Mouse (Mus musculus): Measurements from ENCODE around the gene Vil1. TPM values are rescaled to one million over a fixed set of nuclear protein-coding genes. Genes with fewer than 3 reads are reported as not detected.
"Not testable (repeated sequence)": the region's sequence is repeated elsewhere in the genome, so short reads cannot be mapped to it uniquely, and the experiment has no call there.

The Vil1 gene
- polyA plus RNA-seq, 3 experiments from 2014 or later = 0.26 to 0.41 TPM; not detected in 1

DNA sequence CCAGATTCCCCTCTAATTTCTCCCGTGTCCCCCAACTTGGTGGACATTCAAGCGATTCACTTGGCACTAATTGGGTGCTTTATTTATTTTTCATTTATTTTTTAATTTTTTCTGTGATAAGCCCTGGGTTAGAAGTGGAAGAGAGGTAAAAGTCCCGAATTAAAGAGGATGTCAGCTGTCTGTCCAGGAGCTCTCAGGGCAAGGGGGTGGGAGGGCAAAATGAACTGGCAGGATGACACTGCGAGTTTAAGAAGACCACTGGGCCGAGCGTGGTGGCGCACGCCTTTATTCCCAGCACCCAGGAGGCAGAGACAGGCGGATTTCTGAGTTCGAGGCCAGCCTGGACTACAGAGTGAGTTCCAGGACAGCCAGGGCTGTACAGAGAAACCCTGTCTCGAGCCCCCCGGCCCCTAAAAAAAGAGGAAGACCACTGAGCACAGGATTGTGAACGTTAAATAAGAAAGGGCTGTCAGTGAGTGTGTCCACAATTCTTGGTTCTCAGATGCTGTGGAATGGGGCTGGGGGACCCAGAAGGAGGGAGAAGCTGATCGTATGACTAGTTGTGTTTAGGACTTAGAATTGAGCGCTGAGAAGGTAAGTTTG lies 21.7 kb upstream of the Vil1 start:
- ATAC-seq = no peak

DNA sequence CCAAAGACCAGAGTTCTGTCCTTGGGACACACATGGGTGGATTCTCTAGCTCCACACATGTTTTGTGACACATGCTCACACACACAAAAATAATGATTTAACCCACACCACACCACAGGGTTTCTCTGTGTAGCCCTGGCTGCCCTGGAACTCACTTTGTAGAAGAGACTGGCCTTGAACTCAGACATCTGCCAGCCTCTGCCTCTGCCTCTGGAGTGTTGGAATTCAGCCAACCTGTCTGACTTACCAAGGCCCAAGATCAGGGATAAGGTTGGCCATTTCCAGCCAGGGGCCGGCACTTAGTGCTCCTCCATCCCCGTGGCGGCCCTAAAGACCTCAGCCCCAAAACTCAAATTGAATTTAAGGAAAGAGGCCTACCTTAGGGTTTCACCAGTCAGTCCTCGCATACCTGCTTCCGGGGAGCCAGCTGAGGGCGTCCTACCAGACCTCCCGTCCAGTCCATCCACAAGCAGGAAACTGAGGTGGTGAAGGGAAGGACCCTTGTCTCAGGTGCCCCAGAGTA lies 20.7 kb upstream of the Vil1 start:
- no peak for ATAC-seq

DNA sequence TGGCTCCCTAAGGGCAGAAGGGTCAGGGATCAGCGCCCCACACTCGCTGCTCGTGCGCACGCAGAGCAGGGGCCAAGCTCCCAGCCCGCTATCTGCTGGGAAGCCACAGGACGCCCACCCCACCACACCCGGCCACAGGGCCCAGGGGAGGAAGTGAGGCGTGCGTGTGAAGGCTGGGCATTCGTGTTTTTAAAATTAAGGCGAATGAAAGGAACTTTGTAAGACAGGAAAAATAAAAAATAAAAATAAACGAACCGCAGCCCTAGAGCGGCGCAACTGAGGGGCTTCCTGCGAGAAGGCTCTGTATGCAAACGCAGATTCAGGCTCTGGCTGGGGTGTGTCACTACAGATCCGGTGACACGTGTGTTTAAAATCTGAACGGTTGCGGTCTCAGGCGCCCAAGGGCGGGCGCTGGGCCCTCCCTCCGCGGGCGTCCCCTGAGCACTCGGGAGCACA lies 19.3 kb upstream of the Vil1 start:
- ATAC-seq = peak; percentile 41

DNA sequence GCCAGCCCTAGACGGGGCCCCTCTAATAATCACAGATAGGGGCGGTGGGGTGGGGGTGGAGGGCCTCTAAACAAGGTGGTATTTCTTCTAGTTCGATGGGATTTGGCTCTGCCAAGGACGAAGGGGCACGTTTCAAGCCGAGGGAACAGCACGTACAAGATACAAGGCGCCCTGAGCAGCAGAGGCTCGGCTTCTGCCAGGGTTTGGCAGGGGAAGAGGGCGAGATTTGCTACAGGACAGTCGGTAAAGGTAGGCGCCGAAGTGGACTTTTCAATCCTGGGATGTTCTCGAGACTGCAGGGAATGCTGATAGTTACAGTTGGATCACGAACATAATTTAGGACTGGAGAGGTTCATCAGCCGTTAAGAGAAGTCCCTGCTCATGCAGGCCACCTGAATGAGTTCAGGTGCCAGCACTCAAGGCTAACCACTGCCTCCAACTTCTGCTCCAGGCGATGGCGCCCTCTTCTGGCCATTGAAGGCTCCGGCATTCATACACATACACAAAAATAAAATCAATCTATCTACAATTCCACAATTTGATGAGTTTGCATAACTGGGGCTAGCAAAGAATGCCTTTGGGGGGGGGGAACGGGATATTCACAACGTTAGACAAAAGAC lies 18.8 kb upstream of the Vil1 start:
- ATAC-seq = no peak

DNA sequence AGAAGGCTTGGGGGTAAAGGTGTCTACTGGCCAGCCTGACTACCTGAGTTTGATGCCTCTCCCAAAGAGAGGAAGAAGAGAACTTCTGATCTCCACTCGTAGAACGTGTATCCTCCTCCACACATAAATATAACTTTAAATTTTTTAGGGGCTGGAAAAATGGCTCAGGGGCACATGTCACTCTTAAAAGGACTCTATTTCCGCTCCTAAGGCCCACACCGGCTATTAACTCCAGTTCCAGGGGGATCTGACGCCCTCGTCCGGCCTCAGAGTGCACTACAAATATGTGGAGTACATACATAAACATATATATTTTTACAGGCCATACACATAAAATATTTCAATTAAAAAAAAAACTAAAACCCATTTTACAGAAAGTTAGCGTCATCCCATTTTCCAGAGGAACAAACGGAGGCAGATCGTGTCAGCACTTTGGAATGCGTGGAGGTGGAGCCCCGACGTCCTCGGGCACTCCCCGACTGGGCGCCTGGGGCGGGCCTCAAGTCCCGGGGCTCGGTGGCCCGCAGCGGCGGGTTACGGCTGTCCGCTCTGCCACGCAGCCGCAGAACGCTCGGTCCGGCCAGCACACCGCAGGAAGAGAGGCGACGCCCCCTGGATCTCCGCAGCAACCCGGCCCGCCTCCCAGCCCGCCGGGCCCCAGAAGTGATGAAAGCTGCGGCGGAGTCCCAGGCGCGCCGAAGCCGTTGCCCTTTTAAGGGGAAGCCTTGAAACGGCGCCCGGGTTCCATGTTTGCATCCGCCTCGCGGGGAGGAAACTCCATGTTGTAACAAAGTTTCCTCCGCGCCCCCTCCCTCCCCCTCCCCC lies 18.0 kb upstream of the Vil1 start, which contains the start of gene Ctdsp1:
Gene Ctdsp1 (plus strand): TSS at position 586 of the 825 bp plus-strand sequence.
- peak; percentile 58 for ATAC-seq

DNA sequence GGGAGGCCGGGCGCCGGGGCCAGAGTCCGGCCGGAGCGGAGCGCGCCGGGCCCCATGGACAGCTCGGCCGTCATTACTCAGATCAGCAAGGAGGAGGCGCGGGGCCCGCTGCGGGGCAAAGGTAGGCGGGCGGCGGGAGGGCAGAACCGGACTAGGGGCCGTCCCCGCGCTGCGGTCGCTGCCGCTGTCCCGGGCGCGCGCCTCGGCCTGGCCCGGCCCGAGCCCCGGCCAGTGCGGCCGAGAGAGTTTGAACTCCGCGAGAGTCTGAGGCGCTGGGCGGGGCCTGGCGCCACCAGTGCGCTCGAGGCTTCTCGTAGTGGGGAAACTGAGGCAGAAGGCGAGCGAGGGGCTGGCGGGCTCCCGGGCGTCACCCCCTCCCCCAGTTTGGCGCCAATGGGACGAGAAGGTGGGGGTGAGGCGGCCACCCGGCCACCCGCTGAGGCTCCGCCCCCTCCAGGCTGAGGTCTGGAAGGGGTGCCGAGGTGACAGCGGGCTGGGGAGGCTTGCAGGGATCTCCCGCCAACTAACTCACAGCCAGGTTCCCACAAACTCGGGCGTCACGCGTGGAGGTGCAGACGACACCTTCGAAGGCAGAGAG lies 17.2 kb upstream of the Vil1 start:
- peak; percentile 12 for ATAC-seq

DNA sequence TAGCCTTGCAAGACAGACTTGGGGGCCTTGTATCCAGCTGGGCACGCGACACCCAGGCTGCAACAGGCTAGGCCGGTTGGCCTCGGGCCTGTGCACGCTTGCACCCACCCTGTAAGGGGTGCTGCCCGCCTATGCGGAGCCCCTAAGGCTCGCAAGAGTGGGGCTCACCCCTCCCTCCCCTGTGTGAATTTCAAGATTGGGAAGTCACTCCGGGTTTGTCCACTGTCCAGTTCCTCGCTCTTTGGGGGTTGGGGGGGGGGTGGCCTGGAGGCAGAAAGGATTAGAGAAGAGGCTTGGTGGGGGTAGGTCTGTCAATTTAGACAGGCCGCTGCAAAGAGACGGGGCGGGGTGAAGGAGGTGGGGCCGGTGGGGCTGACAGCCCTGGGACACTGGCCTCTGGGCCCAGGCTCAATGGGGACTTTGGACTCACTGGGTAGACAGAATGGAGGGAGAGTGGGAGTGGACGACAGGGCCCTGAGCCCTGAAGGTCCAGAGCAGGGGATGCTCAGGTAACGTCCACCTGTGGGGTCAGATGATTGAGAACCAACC lies 16.7 kb upstream of the Vil1 start:
- no peak for ATAC-seq

DNA sequence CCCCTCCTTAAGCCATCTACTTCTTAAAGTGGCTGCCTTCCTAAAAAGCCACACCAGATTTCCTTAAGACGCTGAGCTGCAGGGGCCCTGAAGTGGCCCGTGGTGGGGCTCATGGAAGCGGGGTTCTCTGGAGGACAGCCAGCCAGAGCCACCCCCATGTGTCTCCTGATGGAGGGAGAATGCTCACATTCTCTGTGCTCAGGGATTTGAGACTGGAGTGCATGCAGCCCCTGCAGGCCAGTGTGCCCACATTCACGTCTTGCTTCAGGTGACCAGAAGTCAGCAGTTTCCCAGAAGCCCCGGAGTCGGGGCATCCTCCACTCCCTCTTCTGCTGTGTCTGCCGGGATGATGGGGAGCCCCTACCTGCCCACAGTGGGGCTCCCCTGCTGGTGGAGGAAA lies 16.2 kb upstream of the Vil1 start:
- no peak for ATAC-seq

DNA sequence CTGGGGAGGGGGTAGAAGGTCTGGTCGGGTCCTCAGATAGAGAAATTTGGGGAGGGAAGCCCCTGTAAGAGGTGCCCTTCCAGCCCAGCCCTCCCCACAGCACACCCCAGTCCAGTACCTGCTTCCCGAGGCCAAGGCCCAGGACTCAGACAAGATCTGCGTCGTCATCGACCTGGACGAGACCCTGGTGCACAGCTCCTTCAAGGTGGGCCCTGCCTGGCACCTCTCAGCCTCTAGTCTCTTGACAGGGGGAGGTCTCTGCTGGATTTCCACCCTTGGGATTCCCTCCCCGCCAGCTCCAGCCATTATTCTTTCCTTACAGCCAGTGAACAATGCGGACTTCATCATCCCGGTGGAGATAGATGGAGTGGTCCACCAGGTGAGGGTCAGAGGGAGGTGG lies 15.5 kb upstream of the Vil1 start:
- ATAC-seq = no peak

DNA sequence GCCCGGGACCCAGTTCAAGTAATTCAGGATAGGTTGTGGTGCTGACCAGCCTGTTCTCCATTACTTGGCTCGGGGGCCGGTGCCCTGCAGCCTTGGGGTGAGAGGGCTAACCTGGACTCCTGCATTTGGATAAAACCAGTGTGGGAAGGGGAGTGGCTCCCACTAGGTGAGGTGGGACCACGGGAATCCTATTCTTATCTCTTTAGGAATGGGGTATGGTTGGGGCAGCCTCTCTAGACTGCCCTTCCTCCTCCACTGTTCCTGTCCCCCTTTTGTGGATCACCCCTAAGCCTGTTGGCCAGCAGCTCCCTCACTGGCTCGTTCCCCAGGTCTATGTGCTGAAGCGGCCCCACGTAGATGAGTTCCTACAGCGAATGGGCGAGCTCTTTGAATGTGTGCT lies 14.9 kb upstream of the Vil1 start:
- no peak for ATAC-seq

DNA sequence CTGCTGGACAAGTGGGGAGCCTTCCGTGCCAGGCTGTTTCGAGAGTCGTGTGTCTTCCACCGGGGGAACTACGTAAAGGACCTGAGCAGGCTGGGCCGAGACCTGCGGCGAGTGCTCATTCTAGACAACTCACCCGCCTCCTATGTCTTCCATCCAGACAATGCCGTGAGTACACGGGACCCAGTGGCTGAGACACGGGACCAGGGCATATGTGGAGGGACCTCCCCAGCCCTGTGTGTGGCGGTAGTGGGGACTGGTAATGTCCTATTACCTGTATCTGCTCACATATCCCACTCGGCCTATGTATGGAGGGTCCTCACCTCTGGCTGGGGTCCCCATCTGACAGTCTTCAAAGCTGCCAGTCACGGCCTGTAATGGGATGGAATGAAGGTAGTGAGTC lies 14.3 kb upstream of the Vil1 start:
- ATAC-seq = no peak

DNA sequence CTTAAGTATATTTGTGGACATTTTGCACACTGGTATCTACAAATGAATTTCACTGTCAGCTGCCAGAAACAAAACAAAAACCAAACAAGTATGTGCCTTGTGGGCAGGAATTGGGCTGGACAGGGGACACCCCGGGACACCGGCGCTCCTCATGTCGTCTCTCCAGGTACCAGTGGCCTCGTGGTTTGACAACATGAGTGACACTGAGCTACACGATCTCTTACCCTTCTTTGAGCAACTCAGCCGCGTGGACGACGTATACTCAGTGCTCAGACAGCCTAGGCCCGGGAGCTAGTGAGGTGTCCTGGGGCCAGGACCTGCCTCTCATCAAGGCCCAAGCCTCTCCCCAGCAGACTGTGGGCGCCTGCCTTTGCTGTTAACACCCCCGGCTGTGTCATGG lies 13.9 kb upstream of the Vil1 start:
- ATAC-seq = no peak

DNA sequence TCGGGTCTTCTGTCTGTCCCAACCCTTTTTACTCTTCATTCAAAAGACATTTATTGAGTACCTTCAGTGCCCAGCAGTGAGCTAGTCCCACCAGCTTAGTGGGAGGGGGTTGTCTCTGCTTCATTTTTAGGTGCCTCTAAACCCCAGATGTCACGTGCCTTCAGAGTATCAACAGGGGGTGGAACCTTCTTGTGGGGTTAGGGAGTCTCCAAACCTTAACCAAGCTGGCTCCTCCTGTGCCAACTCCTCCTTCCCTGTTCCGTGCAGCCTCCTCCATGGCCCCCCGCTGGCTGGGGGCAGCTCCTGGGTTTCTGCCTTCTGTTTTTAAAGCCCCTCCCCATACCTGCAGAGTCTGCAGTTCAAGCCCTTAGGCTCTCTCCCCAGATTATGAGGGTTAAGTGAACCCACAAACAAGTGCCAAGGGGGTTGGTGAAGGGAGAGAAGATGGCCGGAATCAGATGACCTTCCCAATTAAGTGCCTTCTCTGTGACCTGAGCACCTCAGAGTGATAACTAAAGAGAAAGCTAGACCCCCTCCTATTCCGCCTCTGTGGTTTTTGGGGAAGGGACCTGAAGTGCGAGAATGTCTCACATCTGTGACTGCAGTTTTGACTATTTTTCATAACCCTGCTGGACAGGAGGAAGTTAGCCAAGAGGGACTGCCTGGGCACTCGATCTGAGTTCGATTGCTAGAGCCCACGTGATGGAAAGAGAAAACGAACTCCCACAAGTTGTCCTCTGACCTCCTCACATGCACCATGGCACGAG lies 12.5 kb upstream of the Vil1 start:
- ATAC-seq = not testable (repeated sequence)

DNA sequence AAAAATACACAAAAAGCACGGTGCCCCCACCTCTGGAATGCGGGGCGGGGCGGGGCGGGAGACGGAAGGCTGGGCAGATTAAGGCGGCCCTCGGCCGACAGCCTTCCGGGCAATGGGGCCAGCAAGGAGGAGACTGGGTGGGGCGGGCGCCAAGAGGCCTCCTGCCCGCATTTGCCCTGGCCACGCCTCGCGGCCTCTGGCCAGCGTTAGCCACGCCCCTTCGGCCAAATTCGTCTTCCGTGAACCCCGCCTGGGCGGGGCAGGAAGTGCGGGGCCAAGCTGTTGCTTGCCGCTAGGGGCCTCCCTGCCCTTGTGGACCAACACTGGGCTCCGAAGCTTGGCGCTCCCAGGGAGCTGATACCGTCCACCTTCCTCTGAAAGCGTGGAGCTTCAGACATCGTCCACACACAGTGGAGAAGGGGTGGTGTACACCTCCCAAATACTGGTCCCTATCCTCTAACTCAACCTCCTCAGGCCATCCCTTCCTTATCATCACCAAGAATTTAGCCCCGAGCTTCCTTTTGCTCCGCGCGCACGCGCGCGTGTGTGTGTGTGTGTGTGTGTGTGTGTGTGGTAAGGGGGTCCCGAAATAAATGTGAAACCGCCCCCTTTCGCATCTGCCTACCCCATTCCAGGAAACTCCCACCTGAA lies 11.8 kb upstream of the Vil1 start:
- ATAC-seq = peak; percentile 71

DNA sequence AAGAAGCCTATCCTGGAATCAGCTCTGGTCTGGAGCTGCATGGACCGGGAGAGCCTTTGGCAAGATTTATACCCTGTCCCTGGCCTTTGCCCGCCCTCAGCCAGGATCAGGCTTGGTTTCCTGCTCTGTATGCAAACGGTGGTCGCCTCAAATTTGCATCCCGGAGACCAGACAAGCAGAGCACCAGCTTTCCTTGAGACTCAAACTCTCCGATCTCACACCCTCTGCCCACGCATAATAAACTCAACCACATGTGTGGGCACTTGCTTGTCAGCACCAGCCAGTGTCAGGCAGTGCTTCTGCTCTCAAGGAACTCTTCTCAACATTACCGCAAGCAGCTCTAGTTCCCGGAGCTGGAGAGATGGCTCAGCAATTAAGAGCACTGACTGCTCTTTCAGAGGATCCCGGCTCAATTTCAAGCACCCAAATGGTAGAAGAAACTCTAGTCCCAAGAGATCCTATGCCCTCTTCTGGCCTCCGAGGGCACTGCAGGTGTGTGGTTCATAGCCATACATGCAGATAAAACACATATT lies 11.2 kb upstream of the Vil1 start:
- peak; percentile 64 for ATAC-seq

DNA sequence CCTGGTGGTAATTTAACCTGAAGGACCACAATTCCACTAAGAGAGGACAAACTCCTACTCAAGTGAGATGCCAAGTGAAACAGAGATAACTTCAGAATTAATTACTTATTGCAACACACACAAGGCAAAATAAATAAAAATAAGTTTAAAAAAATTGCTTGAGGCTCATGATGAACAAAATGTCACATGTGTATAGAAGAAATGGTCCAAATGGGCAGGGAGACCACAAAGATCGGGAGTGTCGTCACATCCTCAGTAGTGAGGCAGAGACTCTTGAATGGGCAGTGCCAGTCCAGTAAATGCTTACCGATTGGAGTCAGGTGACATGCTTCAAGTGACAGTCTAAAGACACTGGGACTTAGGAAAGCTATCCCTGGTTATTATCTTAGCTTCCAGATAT lies 8.6 kb upstream of the Vil1 start:
- no peak for ATAC-seq

DNA sequence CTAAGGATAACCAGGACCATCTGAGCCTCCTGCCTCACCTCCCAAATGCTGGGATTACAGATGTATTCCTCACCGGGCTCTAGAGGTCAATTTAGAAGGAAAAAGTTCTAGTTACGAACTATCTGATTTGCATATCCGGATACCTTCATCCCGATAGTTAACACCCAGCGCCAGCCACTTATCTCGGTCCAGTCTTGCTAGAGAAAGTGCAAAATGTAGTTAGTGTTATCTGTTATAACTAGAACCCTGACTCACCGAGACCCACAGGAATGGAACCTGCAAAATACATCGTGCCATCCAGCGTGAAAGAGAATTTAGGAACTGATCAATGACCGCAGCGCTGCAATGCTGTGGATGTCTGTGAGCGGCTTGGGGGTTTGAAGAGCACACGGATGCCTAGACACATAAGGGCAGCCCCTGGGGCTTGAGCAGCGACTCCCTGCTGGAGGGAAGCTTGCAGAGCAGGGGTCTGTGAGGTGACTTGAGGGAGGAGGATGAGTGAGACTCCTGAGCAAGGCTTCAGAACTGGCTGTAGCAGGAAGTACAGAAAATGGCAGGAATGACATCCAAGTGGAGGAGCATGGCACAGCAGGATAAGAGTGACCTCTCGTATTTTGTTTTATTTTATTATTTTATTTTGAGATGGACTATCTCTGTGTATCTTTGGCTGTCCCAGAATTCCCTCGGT lies 8.0 kb upstream of the Vil1 start:
- ATAC-seq = no peak

DNA sequence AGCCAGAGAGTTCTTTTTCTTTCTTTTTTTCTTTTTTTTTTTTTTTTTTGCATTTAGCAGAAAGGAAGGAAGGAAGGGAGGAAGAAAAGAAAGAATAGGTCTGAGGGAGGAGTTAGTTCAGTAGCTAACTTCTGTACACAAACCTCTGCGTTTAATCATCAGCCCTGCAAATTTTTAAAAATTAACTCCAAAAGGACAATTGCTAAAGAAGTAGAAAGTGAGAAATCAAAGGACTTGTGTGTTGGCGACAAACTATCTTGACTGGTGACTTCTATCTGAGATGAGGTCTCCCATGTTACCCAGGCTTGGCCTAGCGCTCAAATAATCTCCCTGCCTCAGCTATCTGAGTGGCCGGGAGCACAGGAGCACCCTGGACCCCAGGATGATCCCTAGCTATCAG lies 5.0 kb upstream of the Vil1 start:
- no peak for ATAC-seq

DNA sequence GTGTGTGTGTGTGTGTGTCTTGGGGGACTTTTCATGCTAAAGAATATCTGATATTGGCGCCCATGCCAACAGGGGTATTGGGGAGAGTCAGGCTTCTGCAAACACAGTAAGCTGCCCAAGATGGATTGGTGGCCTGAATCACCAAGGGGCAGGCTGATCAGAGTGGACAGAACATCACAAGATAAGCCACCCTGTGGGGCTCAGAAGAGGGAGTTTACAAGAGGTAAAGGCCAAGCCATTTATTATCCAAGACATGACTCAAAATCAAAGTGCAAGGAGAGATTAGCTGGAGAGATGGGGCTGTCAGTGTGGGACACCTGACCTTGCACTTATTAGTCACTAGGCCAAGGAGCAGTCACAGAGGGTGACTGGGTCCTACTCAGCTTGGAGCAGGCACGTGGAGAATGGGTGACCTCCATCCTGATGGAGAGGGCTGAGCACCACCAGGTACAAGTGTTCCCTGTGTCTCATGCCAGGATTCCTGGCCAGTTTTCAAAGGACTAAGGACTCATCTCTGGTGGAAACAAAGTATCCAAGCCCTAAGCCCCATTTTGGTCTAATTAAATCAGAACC lies 2.7 kb downstream of the Vil1 start:
- ATAC-seq = no peak

DNA sequence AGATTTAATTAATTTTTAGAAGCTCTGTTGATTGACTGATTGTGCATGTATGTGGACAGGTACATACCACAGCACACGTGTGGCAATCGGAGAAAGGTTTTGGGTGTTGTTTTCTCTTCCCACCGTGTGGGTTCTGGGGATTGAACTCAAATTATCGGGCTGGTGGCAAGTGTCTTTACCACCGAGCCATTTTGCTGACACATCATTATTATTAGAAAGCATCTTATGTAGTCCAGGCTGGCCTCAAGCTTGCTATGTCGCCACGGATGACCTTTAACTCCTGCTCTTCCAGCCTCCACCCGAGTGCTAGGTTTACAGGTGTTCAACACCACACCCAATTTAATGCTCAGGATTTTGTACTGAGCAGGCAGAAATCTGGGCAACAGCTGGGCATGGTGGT lies 3.5 kb downstream of the Vil1 start:
- no peak for ATAC-seq
